Mouse (Mus musculus): ENCODE results near the gene Ankrd33. TPM values are rescaled to one million over a fixed set of nuclear protein-coding genes. Genes with fewer than 3 reads are reported as not detected.
"Not testable (repeated sequence)": the region's sequence is repeated elsewhere in the genome, so short reads cannot be mapped to it uniquely, and the experiment has no call there.

Gene Ankrd33
- polyA plus RNA-seq, 1 experiment from 2014 or later: not detected

GRCm38 (mm10) chr15:101107906-101108671, 7.5 kb upstream of the Ankrd33 start:
- no peak for ATAC-seq (replicated peaks; ENCODE audit: extremely low read depth, insufficient read depth, low FRiP score)
- H3K4me3 ChIP-seq (ENCODE audit: low read length): no peak overlapping the region
- H3K4me1 ChIP-seq (ENCODE audit: control insufficient read depth, insufficient read depth, low read length): no peaks in the 10 kb centered on the region
- no peak overlapping the region for H3K27ac ChIP-seq (ENCODE audit: low read length)
- peaks cover 6% of the 10 kb centered on the region; the same call in 1 of the 2 replicates for H3K27me3 ChIP-seq (ENCODE audit: control insufficient read depth, insufficient read depth, low read length)
- H3K9ac ChIP-seq (ENCODE audit: low read length): no peak overlapping the region
- H3K36me3 ChIP-seq (ENCODE audit: control insufficient read depth, insufficient read depth): no peaks in the 10 kb centered on the region
- 61% methylated on average over 5 of the region's 5 CpGs for WGBS
- H3K9me3 ChIP-seq (replicated peaks; ENCODE audit: control insufficient read depth, low read length): no peaks in the 10 kb centered on the region
- H3K4me2 ChIP-seq (ENCODE audit: low read depth, low read length): no peak overlapping the region

- Histone ChIP-seq H3K27ac (ENCODE audit: low read length) (peak overlapping the region; percentile 40), H3K4me3 (ENCODE audit: low read length) (no peak overlapping the region), H3K9ac (ENCODE audit: low read length) (no peak overlapping the region), H3K36me3 (ENCODE audit: control insufficient read depth, insufficient read depth) (no peaks in the 10 kb centered on the region), H3K9me3 (replicated peaks; ENCODE audit: control insufficient read depth, low read length) (peaks cover 4% of the 10 kb centered on the region; the same call in 1 of the 2 replicates), H3K4me1 (ENCODE audit: control insufficient read depth, insufficient read depth, low read length) (no peaks in the 10 kb centered on the region; the same call in 1 of the 2 replicates), H3K4me2 (ENCODE audit: low read depth, low read length) (no peak overlapping the region), H3K27me3 (ENCODE audit: control insufficient read depth, insufficient read depth, low read length) (peaks cover 6% of the 10 kb centered on the region; the same call in 1 of the 2 replicates)
- ATAC-seq (replicated peaks; ENCODE audit: extremely low read depth, insufficient read depth, low FRiP score): peak; percentile 49
- WGBS: 54% methylated on average over 8 of the region's 8 CpGs
Measured at GRCm38 (mm10) chr15:101113176-101113575, 2.4 kb upstream of the Ankrd33 start.

- not testable (repeated sequence) for H3K4me2 ChIP-seq (ENCODE audit: low read depth, low read length); H3K27ac ChIP-seq (ENCODE audit: low read length); H3K36me3 ChIP-seq (ENCODE audit: control insufficient read depth, insufficient read depth); H3K9ac ChIP-seq (ENCODE audit: low read length); H3K27me3 ChIP-seq (ENCODE audit: control insufficient read depth, insufficient read depth, low read length); ATAC-seq (replicated peaks; ENCODE audit: extremely low read depth, insufficient read depth, low FRiP score); H3K9me3 ChIP-seq (replicated peaks; ENCODE audit: control insufficient read depth, low read length); H3K4me1 ChIP-seq (ENCODE audit: control insufficient read depth, insufficient read depth, low read length); H3K4me3 ChIP-seq (ENCODE audit: low read length)
- WGBS: 86% methylated on average over 2 of the region's 2 CpGs
Measured at GRCm38 (mm10) chr15:101113778-101114177, 1.8 kb upstream of the Ankrd33 start.

- ATAC-seq (replicated peaks; ENCODE audit: extremely low read depth, insufficient read depth, low FRiP score): no peak
- Histone ChIP-seq H3K4me3 (ENCODE audit: low read length) (no peak overlapping the region), H3K9ac (ENCODE audit: low read length) (no peak overlapping the region), H3K9me3 (replicated peaks; ENCODE audit: control insufficient read depth, low read length) (peaks cover 4% of the 10 kb centered on the region; the same call in 1 of the 2 replicates), H3K4me1 (ENCODE audit: control insufficient read depth, insufficient read depth, low read length) (peaks cover 2% of the 10 kb centered on the region; the same call in 1 of the 2 replicates), H3K4me2 (ENCODE audit: low read depth, low read length) (no peak overlapping the region), H3K36me3 (ENCODE audit: control insufficient read depth, insufficient read depth) (no peaks in the 10 kb centered on the region), H3K27me3 (ENCODE audit: control insufficient read depth, insufficient read depth, low read length) (no peaks in the 10 kb centered on the region), H3K27ac (ENCODE audit: low read length) (no peak overlapping the region)
- 55% methylated on average over 14 of the region's 14 CpGs for WGBS
Measured at GRCm38 (mm10) chr15:101118399-101119125, 3.0 kb downstream of the Ankrd33 start.

- 64% methylated on average over 9 of the region's 9 CpGs for WGBS
Measured at GRCm38 (mm10) chr15:101121411-101122289, 6.1 kb downstream of the Ankrd33 start.

GRCm38 (mm10) chr15:101122290-101122589, 6.7 kb downstream of the Ankrd33 start:
- Histone ChIP-seq H3K27ac (ENCODE audit: low read length) (0 out of 2 replicates have a peak overlapping the region, but pooled peaks have one; percentile 26), H3K4me2 (ENCODE audit: low read depth, low read length) (no peak overlapping the region), H3K9me3 (replicated peaks; ENCODE audit: control insufficient read depth, low read length) (0 out of 2 replicates have a peak, but pooled peaks cover 2% of the 10 kb centered on the region), H3K4me3 (ENCODE audit: low read length) (no peak overlapping the region), H3K4me1 (ENCODE audit: control insufficient read depth, insufficient read depth, low read length) (peaks cover 2% of the 10 kb centered on the region; the same call in 1 of the 2 replicates), H3K36me3 (ENCODE audit: control insufficient read depth, insufficient read depth) (no peaks in the 10 kb centered on the region), H3K27me3 (ENCODE audit: control insufficient read depth, insufficient read depth, low read length) (0 out of 2 replicates have a peak, but pooled peaks cover under 1% of the 10 kb centered on the region), H3K9ac (ENCODE audit: low read length) (no peak overlapping the region)
- ATAC-seq (replicated peaks; ENCODE audit: extremely low read depth, insufficient read depth, low FRiP score): no peak
- 34% methylated on average over 2 of the region's 2 CpGs for WGBS

More at GRCm38 (mm10) chr15:101121411-101122289, 6.1 kb downstream of the Ankrd33 start:
- no peak for ATAC-seq (replicated peaks; ENCODE audit: extremely low read depth, insufficient read depth, low FRiP score)
- H3K27me3 ChIP-seq (ENCODE audit: control insufficient read depth, insufficient read depth, low read length): no peaks in the 10 kb centered on the region
- H3K9me3 ChIP-seq (replicated peaks; ENCODE audit: control insufficient read depth, low read length): 0 out of 2 replicates have a peak, but pooled peaks cover 2% of the 10 kb centered on the region
- H3K4me3 ChIP-seq (ENCODE audit: low read length): no peak overlapping the region
- H3K36me3 ChIP-seq (ENCODE audit: control insufficient read depth, insufficient read depth): no peaks in the 10 kb centered on the region
- no peak overlapping the region for H3K4me2 ChIP-seq (ENCODE audit: low read depth, low read length)
- H3K9ac ChIP-seq (ENCODE audit: low read length): no peak overlapping the region
- H3K27ac ChIP-seq (ENCODE audit: low read length): no peak overlapping the region
- peaks cover 2% of the 10 kb centered on the region; the same call in 1 of the 2 replicates for H3K4me1 ChIP-seq (ENCODE audit: control insufficient read depth, insufficient read depth, low read length)

- H3K27me3 ChIP-seq (ENCODE audit: control insufficient read depth, insufficient read depth, low read length): peaks cover 10% of the 10 kb centered on the region
- no peak for ATAC-seq (replicated peaks; ENCODE audit: extremely low read depth, insufficient read depth, low FRiP score)
- no peaks in the 10 kb centered on the region for H3K36me3 ChIP-seq (ENCODE audit: control insufficient read depth, insufficient read depth)
- H3K4me1 ChIP-seq (ENCODE audit: control insufficient read depth, insufficient read depth, low read length): peaks cover 4% of the 10 kb centered on the region
- H3K4me2 ChIP-seq (ENCODE audit: low read depth, low read length): no peak overlapping the region
- no peak overlapping the region for H3K4me3 ChIP-seq (ENCODE audit: low read length)
- H3K9me3 ChIP-seq (replicated peaks; ENCODE audit: control insufficient read depth, low read length): 0 out of 2 replicates have a peak, but pooled peaks cover 2% of the 10 kb centered on the region
- H3K27ac ChIP-seq (ENCODE audit: low read length): peak overlapping the region; percentile 55; the same call in 1 of the 2 replicates
- 52% methylated on average over 4 of the region's 4 CpGs for WGBS
- no peak overlapping the region for H3K9ac ChIP-seq (ENCODE audit: low read length)
Measured at GRCm38 (mm10) chr15:101123202-101123601, 7.6 kb downstream of the Ankrd33 start.

GRCm38 (mm10) chr15:101125561-101125960, 10.0 kb downstream of the Ankrd33 start:
- WGBS: 78% methylated on average over 6 of the region's 6 CpGs
- Histone ChIP-seq H3K9me3 (replicated peaks; ENCODE audit: control insufficient read depth, low read length) (0 out of 2 replicates have a peak, but pooled peaks cover 2% of the 10 kb centered on the region), H3K4me2 (ENCODE audit: low read depth, low read length) (no peak overlapping the region), H3K27ac (ENCODE audit: low read length) (no peak overlapping the region), H3K4me1 (ENCODE audit: control insufficient read depth, insufficient read depth, low read length) (peaks cover 19% of the 10 kb centered on the region), H3K36me3 (ENCODE audit: control insufficient read depth, insufficient read depth) (no peaks in the 10 kb centered on the region), H3K9ac (ENCODE audit: low read length) (no peak overlapping the region), H3K27me3 (ENCODE audit: control insufficient read depth, insufficient read depth, low read length) (peaks cover 20% of the 10 kb centered on the region), H3K4me3 (ENCODE audit: low read length) (no peak overlapping the region)
- ATAC-seq (replicated peaks; ENCODE audit: extremely low read depth, insufficient read depth, low FRiP score): no peak

All from heart, embryonic 16.5 days (tissue).